Mouse (Mus musculus) kidney, embryonic 16.5 days (tissue): ENCODE measurements around the gene Astn2. TPM values are rescaled to one million over a fixed set of nuclear protein-coding genes. Genes with fewer than 3 reads are reported as not detected.

Experiments used
- ATAC-seq: fragments of 200-750 bp; cut with Nextera tagmentation; 2 replicates; pipeline ENCODE4 v1.8.0; 2017; ENCODE audit warnings: moderate TSS enrichment; ENCODE audit not compliant: low FRiP score, low TSS enrichment
- H3K27ac ChIP-seq: fragments of 300-500 bp; sonication (generic); 2 replicates; pipeline ENCODE4 v1.5.1; 2014; ENCODE audit warnings: low read length
- H3K27me3 ChIP-seq: fragments of 300-500 bp; sonication (generic); 2 replicates; pipeline ENCODE4 v1.6.1; 2014; ENCODE audit warnings: low read length, control low read depth, mixed read lengths; ENCODE audit not compliant: insufficient read depth
- H3K36me3 ChIP-seq: fragments of 300-500 bp; sonication (generic); 2 replicates; pipeline ENCODE4 v1.6.1; 2014; ENCODE audit warnings: low read length, control low read depth, mixed read lengths; ENCODE audit not compliant: insufficient read depth
- H3K4me1 ChIP-seq: fragments of 300-500 bp; sonication (generic); 2 replicates; pipeline ENCODE4 v1.6.1; 2014; ENCODE audit warnings: low read length, control low read depth, mixed read lengths; ENCODE audit not compliant: insufficient read depth
- H3K4me2 ChIP-seq: fragments of 300-500 bp; sonication (generic); replicated peaks from 2 replicates; pipeline ENCODE4 v1.6.1; 2014; ENCODE audit warnings: low read depth, low read length
- H3K4me3 ChIP-seq: fragments of 300-500 bp; sonication (generic); 2 replicates; pipeline ENCODE4 v1.5.1; 2014; ENCODE audit warnings: mild to moderate bottlenecking, low read length
- H3K9ac ChIP-seq: fragments of 300-500 bp; sonication (generic); replicated peaks from 2 replicates; pipeline ENCODE4 v1.6.1; 2014; ENCODE audit warnings: low read length
- H3K9me3 ChIP-seq: fragments of 300-500 bp; sonication (generic); 2 replicates; pipeline ENCODE4 v1.6.1; 2016; ENCODE audit warnings: low read length, control low read depth
- WGBS: fragments of 180-500 bp; shearing (Covaris S2); extraction: QIAGEN DNeasy Blood & Tissue Kit; methylation state at CpG from one replicate; pipeline ENCODE4 v1.1.7; 2014; 5-methylcytosine and 5-hydroxymethylcytosine counted together
- polyA plus RNA-seq: library from polyadenylated mRNA; unstranded; fragments of >200 nt; fragmentation: Nextera tagmentation; extraction: Ambion mirVana; gene quantifications from 2 replicates; pipeline ENCODE4 v1.2.1, GENCODE M21; 2015

Gene Astn2
- polyA plus RNA-seq, 1 experiment from 2014 or later: 0.11 TPM

- Histone ChIP-seq H3K27ac (no peak overlapping the region), H3K27me3 (no peaks in the 10 kb centered on the region), H3K9ac (no peak overlapping the region), H3K4me2 (no peak overlapping the region), H3K4me1 (no peaks in the 10 kb centered on the region), H3K9me3 (no peaks in the 10 kb centered on the region), H3K36me3 (no peaks in the 10 kb centered on the region), H3K4me3 (no peak overlapping the region)
- 69% methylated on average over 5 of the region's 5 CpGs for WGBS
- no peak for ATAC-seq
Observed at GRCm38 (mm10) chr4:65594601-65595369, 809.6 kb downstream of the Astn2 start.

GRCm38 (mm10) chr4:65589780-65590179 lies 814.6 kb downstream of the Astn2 start:
- Histone ChIP-seq H3K4me3 (no peak overlapping the region), H3K4me1 (no peaks in the 10 kb centered on the region), H3K9ac (no peak overlapping the region), H3K9me3 (no peaks in the 10 kb centered on the region), H3K27me3 (no peaks in the 10 kb centered on the region), H3K36me3 (no peaks in the 10 kb centered on the region), H3K4me2 (no peak overlapping the region), H3K27ac (no peak overlapping the region)
- peak; percentile 69; the same call in 1 of the 2 replicates for ATAC-seq

- Histone ChIP-seq H3K4me3 (no peak overlapping the region), H3K4me1 (no peaks in the 10 kb centered on the region), H3K27ac (no peak overlapping the region), H3K36me3 (no peaks in the 10 kb centered on the region), H3K9ac (no peak overlapping the region), H3K4me2 (no peak overlapping the region), H3K27me3 (no peaks in the 10 kb centered on the region), H3K9me3 (no peaks in the 10 kb centered on the region)
- WGBS: 43% methylated on average over 5 of the region's 5 CpGs
- no peak for ATAC-seq
Observed at GRCm38 (mm10) chr4:65586947-65587346, 817.5 kb downstream of the Astn2 start.

GRCm38 (mm10) chr4:65580254-65580653 lies 824.2 kb downstream of the Astn2 start:
- WGBS: 52% methylated on average over 1 of the region's 1 CpGs
- ATAC-seq: no peak
- no peak overlapping the region for H3K4me2 ChIP-seq

GRCm38 (mm10) chr4:65565493-65565892 lies 838.9 kb downstream of the Astn2 start:
- no peaks in the 10 kb centered on the region for H3K9me3 ChIP-seq
- no peak overlapping the region for H3K27ac ChIP-seq
- 72% methylated on average over 4 of the region's 4 CpGs for WGBS
- no peak overlapping the region for H3K4me2 ChIP-seq
- no peak overlapping the region for H3K9ac ChIP-seq
- H3K27me3 ChIP-seq: no peaks in the 10 kb centered on the region
- H3K4me1 ChIP-seq: no peaks in the 10 kb centered on the region
- no peaks in the 10 kb centered on the region for H3K36me3 ChIP-seq
- ATAC-seq: no peak
- no peak overlapping the region for H3K4me3 ChIP-seq

More at GRCm38 (mm10) chr4:65580254-65580653, 824.2 kb downstream of the Astn2 start:
- Histone ChIP-seq H3K4me3 (no peak overlapping the region), H3K9ac (no peak overlapping the region), H3K27me3 (no peaks in the 10 kb centered on the region), H3K4me1 (no peaks in the 10 kb centered on the region), H3K27ac (no peak overlapping the region), H3K9me3 (no peaks in the 10 kb centered on the region), H3K36me3 (no peaks in the 10 kb centered on the region)

- no peak overlapping the region for H3K27ac ChIP-seq
- no peaks in the 10 kb centered on the region for H3K4me1 ChIP-seq
- H3K4me2 ChIP-seq: no peak overlapping the region
- no peak overlapping the region for H3K9ac ChIP-seq
- 60% methylated on average over 6 of the region's 6 CpGs for WGBS
- no peaks in the 10 kb centered on the region for H3K9me3 ChIP-seq
- no peak overlapping the region for H3K4me3 ChIP-seq
- no peaks in the 10 kb centered on the region for H3K27me3 ChIP-seq
- no peaks in the 10 kb centered on the region for H3K36me3 ChIP-seq
- ATAC-seq: no peak
Observed at GRCm38 (mm10) chr4:65548561-65548960, 855.9 kb downstream of the Astn2 start.

- Histone ChIP-seq H3K4me1 (no peaks in the 10 kb centered on the region), H3K9me3 (no peaks in the 10 kb centered on the region), H3K9ac (no peak overlapping the region), H3K4me2 (no peak overlapping the region), H3K4me3 (no peak overlapping the region), H3K27ac (no peak overlapping the region), H3K27me3 (no peaks in the 10 kb centered on the region), H3K36me3 (no peaks in the 10 kb centered on the region)
- WGBS: 69% methylated on average over 2 of the region's 2 CpGs
- ATAC-seq: no peak
Observed at GRCm38 (mm10) chr4:65545582-65545981, 858.8 kb downstream of the Astn2 start.

- ATAC-seq: no peak
- H3K4me1 ChIP-seq: no peaks in the 10 kb centered on the region
Observed at GRCm38 (mm10) chr4:65532071-65532736, 872.2 kb downstream of the Astn2 start.

GRCm38 (mm10) chr4:65531621-65532020 lies 872.8 kb downstream of the Astn2 start:
- no peaks in the 10 kb centered on the region for H3K27me3 ChIP-seq
- 75% methylated on average over 6 of the region's 6 CpGs for WGBS
- H3K9ac ChIP-seq: no peak overlapping the region
- ATAC-seq: no peak
- no peaks in the 10 kb centered on the region for H3K9me3 ChIP-seq
- no peak overlapping the region for H3K4me3 ChIP-seq
- H3K36me3 ChIP-seq: no peaks in the 10 kb centered on the region
- no peak overlapping the region for H3K27ac ChIP-seq
- no peaks in the 10 kb centered on the region for H3K4me1 ChIP-seq
- no peak overlapping the region for H3K4me2 ChIP-seq

More at GRCm38 (mm10) chr4:65532071-65532736, 872.2 kb downstream of the Astn2 start:
- no peak overlapping the region for H3K9ac ChIP-seq
- H3K27me3 ChIP-seq: no peaks in the 10 kb centered on the region
- H3K4me2 ChIP-seq: no peak overlapping the region
- no peak overlapping the region for H3K27ac ChIP-seq
- WGBS: 70% methylated on average over 2 of the region's 2 CpGs
- H3K9me3 ChIP-seq: no peaks in the 10 kb centered on the region
- no peak overlapping the region for H3K4me3 ChIP-seq
- no peaks in the 10 kb centered on the region for H3K36me3 ChIP-seq

- Histone ChIP-seq H3K27me3 (no peaks in the 10 kb centered on the region), H3K9me3 (no peaks in the 10 kb centered on the region), H3K4me3 (no peak overlapping the region), H3K27ac (no peak overlapping the region), H3K4me1 (no peaks in the 10 kb centered on the region), H3K36me3 (no peaks in the 10 kb centered on the region), H3K9ac (no peak overlapping the region), H3K4me2 (no peak overlapping the region)
- ATAC-seq: no peak
- 66% methylated on average over 2 of the region's 2 CpGs for WGBS
Observed at GRCm38 (mm10) chr4:65530901-65531300, 873.5 kb downstream of the Astn2 start.
